Mouse (Mus musculus) liver, adult 2 months (tissue): ENCODE measurements around the gene Mylk4.

Experiments used
- CTCF ChIP-seq: fragments of 200-500 bp; IDR thresholded peaks from 2 replicates; pipeline ENCODE4 v1.5.1; 2011; ENCODE audit warnings: low read depth, low read length, control low read depth
- POLR2A ChIP-seq: fragments of 200-500 bp; IDR thresholded peaks from 2 replicates; pipeline ENCODE4 v1.6.1; 2011; ENCODE audit warnings: low read length, control low read depth; ENCODE audit not compliant: insufficient read depth; ENCODE audit errors: extremely low read depth

- TF ChIP-seq POLR2A, result no peak
- TF ChIP-seq CTCF, result no peak
Observed at GRCm38 (mm10) chr13:32752066-32752657, 31.6 kb downstream of the Mylk4 start.
